Mouse (Mus musculus) ES-Bruce4 (cell line): Measurements from ENCODE around the gene Pde4dip.

Experiments
- CTCF ChIP-seq: IDR thresholded peaks from one replicate; pipeline ENCODE4 v1.8.1; 2011; ENCODE audit warnings: low read depth, low read length
- POLR2A ChIP-seq: IDR thresholded peaks from one replicate; pipeline ENCODE4 v1.8.1; 2011; ENCODE audit warnings: low read length; ENCODE audit not compliant: insufficient read depth

- TF ChIP-seq CTCF (no peak), POLR2A (no peak)
Observed at GRCm38 (mm10) chr3:97825246-97825645, 63.3 kb downstream of the Pde4dip start.
